Mouse (Mus musculus) erythroblast, embryonic 14.5 days (primary cell): ENCODE results near the gene Zfyve1.

ENCODE experiments used
- GATA1 ChIP-seq: IDR thresholded peaks from 2 replicates; pipeline ENCODE4 v1.6.1; 2012; ENCODE audit warnings: low read length, inconsistent platforms, mixed read lengths
- TAL1 ChIP-seq: IDR thresholded peaks from 3 replicates; pipeline ENCODE4 v1.6.1; 2012; ENCODE audit warnings: low read length, inconsistent platforms, mixed read lengths

GRCm38 (mm10) chr12:83594454-83595040 lies 2.5 kb downstream of the Zfyve1 start:
- TF ChIP-seq GATA1 (no peak), TAL1 (no peak)
